Mouse (Mus musculus) frontal cortex, postnatal 36 days (tissue): Measurements from ENCODE around the gene Pax2.

Experiments used
- DNase-seq, 2 experiments: peaks; one replicate each; pipeline ENCODE4 v3.0.0; 2022; ENCODE audit warnings: low spot score in 2 of 2

Gene Pax2

DNA sequence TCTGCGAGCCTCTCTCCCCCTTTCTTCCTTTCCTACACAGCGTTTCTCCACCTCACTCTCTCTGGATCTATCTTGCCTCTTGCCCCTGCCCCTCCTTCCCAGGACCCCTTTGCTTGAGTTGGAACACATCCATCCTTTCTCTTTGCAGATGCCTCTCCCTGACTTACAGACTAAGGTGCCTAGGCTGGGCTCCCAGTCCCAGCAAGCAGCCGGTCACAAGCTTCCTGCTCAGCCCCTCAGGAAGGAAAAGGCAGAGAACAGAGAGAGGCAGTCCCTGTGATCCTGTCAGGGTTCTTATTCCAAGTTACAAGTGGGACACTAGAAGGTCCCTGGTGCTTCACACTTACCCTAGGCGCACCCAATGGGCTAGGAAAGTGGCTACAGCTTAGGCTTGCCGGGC lies 7.6 kb upstream of the Pax2 start:
- DNase-seq = no peak

DNA sequence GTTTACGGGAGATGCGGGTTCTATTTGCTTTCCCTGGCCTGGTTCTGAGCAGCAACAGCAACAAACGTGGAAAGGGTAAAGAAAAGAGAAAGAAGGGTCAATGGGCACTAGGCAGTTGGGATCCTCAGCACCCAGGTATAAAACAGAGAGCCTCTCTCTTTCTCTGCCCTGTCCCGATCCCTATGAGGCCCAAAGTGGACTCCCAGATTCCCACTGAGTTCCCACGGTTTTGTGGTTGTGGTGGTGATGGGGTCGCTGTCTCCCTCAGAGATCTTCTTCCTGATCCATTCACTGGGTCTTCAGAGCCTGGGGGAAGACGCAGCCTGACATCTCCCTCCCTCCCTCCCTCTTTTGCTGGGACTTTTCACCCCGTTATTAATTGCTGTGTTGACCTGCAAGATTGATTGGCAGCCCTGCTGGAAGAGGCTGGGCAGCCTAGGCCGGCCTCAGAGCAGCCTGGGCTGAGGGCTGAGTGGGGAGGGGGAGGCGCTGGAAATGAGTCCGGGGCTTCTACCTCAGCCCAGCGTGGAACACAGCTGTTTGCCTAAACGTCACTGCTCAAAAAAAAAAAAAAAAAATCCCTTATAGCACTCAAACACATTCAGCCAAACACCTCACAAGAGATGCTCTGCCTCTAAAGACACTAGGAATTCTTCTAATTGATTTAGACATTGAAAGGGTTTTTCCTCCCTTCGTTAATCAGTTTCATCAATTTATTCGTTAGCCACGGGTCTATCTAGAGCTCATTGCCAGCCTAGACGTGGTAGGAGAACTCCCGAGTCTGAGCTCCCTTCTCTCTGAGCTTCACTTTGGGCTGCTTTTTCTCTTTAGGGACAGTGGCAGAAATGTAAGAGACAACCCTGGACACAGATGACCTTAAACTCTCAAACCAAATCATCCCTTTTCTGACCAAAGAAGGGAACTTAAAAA lies 6.5 kb upstream of the Pax2 start:
- no peak for DNase-seq

DNA sequence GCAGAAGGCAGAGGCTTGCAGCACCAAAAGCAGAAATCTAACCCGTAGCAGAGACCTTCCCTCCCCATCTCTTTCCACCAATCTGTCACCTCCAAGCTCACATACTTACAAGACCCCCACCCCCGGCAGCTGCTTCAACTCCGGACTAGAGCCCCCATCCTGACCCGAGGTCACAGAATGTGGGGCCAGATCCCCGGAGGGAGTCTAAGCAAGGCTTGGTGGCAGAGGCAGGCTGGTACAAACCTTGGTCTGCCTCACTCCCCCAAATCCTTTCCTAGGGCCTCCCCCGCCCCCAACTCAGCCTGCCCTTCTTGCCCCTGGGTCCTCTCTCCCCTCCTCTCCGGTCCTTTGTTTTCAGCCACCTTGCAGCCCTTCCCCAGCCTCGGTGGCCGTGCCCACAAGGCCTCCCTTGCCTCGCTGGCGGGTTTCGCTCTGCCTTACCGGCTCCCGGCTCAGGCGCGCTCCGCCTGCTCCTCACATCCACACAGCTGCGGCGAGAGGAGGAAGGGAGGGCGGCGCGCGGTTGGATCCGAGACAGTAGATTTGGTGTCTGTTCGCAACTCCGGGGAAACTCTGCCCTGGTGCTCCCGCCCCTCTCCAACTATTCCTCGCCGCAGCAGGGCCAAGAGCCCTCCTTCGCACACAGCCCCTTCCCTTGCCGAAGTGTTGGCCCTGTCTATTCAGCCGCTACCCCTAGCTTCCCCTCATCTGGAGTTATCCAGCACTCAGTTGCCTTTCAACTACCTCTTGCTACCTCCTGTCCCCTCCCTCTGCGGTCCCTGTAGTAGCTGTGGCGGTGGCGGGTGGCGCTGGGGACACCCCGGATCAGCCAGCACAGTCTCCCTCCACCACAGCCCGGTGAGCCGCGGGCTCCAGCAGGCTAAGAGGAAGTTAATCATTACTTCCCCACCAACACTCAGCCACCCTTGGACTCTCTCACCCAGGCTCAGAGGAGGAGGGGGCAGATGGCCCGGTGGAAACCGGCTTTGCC lies 5.5 kb upstream of the Pax2 start:
- DNase-seq = no peak

DNA sequence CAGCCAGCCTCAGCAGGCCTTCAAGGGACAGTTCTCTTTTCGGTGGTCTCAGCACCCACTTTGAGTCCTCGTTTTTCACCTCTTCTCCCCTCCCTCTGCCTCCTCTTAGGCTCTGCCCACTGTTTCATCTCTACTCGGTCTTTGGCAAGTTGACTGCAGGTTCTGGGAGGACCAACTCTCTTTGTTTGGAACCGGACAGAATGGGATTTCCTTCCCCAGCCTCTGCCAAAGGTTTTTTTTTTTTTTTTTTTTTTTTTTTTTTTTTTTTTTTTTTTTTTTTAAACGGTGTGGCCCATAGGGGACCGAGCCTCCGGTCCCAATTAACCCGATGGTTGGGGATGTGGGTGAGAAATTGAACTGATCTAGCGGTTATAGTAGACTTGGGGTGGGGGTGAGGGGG lies 4.8 kb upstream of the Pax2 start:
- no peak for DNase-seq

DNA sequence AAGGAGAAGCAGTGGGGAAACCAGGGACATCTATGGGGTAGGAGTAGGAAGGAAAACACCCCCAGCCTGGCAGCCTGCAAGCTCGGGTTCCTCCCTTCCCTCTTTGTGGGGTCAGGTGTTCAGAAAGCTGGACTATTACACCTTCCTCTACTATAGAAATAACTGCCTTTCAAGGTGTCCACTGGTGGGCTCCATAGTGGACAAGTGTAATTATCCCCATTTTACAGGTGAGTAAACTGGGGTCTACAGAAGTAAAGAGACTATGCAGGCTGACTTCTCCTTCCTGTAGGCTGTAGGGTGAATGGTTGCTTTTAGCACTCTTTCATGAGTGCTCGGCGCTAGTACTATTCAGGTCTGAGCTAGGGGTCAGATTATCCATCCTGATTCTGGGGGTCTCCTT lies 4.3 kb upstream of the Pax2 start:
- DNase-seq = no peak

DNA sequence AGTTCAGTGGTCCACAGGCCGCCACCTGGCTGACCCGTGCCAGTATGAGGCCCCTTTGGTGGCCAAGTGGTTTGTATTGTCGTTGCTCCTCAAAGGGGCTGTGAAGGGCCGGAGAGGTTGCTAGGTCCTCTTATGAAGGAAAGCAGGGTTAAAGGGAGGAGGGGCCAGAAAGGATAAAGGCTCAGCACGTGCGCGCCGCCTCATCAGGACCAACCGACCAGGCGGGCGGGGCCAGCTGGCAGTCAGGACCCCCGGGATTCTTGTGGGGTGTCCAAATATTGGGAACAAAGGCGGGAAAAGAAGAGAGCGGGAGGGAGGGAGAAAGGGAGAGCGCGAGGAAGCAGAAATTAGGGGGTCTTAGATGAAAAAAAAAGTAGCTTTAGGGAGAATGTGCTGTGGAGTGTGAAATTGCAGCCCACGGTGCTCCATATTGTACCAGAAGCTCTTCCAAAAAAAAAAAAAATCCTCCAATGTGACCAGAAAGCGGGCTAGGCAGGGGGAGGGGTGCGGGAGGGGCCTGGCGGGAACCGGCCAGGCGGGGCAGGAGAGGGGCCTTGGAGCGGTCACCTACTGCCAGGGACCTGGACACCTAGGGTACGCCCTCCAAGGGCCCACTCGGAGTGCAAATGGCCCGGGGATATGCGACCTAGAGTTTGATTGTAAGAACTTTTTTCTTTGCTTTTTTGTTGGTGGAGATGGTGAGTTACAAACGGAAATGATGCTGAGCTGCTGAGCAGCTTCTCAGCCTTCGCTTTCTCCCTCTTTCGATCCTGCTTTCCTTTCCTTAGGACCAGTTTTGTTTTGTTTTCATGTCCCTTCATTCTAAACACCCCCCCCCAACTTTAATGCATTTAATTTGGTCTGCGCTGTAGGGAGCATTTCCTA lies 3.5 kb upstream of the Pax2 start:
- no peak for DNase-seq

DNA sequence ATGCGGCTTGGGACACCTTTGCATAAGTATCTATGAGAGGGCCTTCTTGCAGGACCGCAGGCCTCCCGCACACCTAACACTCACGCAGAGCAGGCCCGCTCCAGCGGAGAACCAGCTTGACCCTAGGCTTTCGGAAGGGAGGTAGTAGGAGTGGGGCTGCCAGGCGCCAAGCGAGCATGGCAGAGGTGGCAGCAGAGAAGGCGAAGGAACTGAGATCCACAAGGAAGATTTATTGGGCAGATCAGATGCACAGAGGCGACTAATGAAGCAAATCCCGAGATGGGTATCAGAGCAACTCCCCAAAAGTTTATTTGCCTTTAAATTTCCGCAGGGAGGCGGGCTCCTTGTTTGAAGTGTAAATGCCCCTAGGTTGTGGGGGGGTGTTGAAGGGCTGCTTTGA lies 2.5 kb upstream of the Pax2 start:
- DNase-seq = no peak

DNA sequence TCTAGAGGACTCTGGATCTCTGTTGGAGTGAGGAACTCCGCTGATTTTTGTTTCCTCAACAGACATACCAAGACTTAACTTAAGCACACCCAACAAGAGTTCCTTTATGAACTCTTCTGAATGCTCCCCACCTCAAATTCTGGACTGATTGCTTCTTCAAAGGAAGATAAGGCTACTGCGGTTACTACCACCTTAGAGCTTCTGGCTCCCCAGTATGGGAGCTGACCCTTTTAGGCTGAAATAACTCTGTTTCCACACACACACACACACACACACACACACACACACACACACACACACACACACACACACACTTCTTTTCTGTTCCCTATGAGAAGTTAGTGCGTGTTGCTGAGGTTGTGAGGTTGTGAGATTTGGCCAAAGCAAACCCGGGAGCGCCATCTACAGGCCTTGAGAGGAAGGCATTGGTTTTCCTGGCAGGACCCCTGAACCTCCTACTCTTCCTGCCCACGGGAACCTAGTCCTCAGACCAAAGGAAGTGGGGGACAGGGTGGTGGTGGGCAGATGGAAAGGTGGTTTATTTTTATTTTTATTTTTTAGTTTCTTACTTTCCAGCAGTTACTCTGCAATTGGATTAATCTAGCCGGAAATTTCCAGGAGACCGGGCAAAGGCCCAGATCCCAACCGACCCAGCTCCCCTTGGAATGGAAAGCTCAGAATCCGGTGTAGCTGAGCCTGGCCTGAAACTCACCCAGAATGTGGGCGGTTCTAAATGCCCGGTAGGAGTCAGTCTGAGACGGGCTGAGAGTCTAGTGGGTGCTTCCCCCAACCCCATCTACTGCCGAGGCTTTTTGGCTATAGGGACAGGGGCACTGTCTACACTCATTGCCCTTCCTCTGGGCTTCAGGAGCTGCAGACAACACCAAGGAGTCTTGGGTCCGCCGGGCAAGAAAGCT lies 1.1 kb upstream of the Pax2 start:
- no peak for DNase-seq

DNA sequence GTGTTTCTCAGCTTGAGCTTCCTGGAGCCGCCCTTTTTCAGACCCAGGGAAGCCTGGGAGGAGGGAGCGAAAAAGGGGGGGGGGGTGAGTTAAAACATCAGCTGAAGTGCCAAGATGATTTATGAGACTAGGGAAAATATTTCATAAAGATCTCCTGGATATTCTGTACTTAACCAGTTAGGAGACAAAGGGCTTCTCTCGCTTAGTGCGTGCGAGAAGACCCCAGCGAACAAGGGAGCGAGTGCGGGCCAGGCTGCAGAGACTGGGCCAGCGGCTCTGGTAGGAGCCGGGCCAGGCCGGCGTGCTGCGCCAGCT lies 510 bp upstream of the Pax2 start:
- DNase-seq = no peak

DNA sequence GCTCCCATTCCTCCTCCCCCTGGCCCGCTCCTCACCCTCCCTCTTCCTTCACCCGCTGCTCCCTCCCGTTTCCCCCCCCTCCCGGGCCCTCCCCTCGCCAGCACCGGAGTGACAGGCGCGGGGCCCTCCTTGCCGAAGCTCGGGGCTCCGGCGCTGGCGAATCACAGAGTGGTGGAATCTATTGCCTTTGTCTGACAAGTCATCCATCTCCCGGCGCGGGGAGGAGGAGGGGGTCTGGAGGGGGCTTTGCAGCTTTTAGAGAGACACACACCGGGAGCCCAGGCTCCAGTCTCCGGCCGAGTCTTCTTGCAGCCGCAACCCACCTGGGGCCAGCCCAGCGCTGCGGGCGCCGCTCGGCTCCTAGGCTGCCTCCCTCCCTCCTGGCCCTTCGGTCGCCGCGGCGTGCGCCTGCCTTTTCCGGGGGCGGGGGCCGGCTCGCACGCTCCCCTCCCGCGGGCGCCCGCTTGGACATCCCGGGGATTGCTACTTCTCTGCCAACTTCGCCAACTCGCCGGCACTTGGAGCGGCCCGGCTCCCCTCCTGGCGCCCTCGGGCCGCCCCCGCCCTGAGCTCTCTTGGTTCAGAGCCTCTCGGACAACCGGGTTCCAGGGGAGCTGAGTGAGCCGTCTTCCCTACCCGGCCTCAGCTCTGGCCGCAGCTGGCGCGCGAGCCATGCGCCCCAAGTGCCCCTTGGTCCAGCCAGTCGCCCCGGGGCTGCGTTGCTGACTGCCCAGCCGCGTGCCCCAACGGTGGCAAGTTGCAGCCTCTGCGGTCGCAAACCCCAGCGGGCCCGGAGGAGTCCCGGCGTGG lies 781 bp downstream of the Pax2 start:
- DNase-seq = no peak

DNA sequence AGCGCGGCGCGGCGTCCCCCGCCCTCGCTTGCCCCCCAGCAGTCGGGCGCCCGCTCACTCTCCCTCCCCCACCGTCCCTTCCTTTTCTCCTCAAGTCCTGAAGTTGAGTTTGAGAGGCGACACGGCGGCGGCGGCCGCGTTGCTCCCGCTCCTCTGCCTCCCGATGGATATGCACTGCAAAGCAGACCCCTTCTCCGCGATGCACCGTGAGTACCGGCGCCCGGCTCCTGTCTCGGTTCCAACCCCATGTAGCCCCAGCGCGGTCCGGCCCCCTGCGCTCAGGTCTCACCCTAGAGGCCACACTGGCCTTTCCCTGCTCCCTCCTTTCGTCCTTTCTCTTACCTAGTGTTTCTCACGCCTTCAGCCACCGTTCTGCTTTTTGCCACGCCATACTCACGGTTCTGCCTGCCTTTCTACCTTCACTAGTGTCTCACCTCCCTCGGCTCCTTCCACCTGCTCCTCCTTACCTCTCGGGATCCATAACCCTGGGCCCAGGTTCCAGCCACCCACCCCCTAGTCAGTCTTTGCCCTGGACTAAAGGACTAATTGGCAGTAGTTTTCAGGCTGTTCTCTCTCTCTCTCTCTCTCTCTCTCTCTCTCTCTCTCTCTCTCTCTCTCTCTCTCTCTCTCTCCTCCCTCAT lies 1.5 kb downstream of the Pax2 start:
- DNase-seq = no peak

DNA sequence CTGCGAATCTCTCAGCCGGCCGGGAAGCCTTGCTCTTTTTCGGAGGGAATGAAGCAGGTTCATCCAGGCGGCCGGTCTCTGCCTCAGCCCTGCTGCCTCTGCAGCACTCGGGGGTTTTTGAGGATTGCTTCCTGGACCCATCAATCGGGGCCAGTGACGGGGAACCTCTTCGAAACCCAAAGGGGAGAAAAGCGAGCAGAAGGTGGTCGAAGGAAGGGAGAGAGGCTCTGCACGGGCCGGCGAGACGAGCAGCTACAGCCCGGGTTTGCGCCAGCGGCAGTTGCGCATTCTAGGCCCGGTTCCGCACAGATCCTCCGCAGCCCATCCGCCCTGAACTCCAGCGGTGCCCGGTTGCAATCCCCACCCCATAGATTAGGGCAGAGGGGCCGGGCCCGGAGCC lies 3.0 kb downstream of the Pax2 start:
- no peak for DNase-seq

DNA sequence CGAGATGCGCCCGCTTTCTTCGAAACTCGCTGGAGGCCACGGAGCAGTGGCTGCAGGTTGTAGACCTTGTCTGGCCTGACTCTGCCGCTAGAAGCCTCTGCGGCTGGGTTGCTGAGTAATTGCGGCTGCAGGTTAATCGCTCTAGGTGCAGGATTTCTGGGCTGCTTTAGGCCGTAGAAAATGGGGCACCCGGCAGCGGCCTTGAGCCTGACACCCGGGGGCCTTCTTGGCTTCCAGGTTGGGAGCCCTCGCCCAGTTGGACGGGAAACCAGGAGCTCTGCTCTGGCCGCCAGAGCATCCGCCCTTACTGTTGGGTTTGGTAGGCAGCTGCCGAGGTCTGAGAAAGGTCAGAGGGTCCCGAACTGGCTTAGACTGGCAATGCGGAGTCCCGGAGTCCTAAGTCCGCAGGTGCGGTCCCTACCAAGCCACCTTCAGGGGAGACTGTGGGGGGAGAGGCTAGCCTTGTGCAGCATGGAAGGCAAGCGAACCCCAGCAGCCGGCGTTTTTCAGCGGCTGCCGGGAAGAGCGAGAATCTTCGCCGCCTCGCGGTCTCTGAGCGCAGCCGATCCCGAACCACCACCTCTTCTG lies 3.8 kb downstream of the Pax2 start:
- no peak for DNase-seq

DNA sequence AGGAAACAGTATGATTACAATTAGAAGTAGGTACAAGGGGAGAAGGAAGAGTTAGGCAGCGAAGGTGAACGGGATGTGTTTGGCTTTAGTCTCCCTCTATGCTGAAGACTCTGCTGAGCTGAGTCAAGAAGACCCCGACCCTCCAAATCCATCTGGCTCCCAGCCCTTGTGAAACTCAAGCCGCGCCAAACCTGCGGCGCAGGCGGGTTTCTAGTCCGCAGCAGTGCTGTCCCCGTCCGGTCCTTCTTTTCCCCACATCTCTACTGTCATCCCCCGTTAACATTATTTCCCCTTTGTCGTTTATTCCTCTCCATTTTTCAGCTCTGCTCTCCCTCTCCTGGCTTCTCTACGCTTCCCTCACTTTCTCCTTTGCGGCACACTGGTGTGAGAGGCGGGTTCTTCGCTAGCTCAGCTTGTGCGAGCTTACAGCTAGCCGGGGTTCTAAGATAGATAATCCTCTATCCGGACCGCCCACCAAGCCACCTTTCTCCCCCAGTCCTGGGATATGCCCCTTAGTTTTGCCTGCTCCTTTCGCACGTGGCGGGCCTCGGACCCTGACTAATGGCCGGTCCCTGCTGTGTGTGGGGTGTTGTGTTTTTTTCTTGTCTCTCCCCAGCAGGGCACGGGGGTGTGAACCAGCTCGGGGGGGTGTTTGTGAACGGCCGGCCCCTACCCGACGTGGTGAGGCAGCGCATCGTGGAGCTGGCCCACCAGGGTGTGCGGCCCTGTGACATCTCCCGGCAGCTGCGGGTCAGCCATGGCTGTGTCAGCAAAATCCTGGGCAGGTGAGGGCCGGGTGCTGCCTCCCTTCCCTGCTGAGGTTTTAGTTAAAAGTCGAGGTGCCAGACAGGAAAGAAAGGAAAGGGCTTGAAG lies 4.7 kb downstream of the Pax2 start:
- DNase-seq = no peak

DNA sequence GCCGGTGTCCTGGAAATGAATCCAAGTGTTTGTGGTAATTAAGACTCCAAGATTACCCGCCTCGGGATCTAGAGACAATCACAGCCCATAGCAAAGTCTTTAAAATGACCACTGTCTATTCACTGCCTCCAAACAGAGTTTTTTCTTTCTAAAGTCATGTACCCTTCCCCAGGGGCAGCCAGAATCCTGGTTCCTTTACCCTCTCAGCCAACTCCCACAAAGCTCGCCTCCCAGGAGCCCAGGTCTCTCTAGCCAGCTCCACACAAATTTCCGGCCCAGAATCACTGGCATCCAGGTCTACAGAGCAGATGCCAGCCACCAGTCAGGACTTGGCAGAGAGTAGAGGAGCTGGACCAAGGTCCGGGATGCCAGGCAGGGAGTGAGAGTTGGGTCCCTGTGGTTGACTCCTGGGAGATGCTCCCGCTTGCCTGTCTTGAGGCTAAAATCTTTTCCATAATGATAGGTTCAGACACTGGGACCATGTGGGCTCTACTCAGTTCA lies 6.3 kb downstream of the Pax2 start:
- no peak for DNase-seq

DNA sequence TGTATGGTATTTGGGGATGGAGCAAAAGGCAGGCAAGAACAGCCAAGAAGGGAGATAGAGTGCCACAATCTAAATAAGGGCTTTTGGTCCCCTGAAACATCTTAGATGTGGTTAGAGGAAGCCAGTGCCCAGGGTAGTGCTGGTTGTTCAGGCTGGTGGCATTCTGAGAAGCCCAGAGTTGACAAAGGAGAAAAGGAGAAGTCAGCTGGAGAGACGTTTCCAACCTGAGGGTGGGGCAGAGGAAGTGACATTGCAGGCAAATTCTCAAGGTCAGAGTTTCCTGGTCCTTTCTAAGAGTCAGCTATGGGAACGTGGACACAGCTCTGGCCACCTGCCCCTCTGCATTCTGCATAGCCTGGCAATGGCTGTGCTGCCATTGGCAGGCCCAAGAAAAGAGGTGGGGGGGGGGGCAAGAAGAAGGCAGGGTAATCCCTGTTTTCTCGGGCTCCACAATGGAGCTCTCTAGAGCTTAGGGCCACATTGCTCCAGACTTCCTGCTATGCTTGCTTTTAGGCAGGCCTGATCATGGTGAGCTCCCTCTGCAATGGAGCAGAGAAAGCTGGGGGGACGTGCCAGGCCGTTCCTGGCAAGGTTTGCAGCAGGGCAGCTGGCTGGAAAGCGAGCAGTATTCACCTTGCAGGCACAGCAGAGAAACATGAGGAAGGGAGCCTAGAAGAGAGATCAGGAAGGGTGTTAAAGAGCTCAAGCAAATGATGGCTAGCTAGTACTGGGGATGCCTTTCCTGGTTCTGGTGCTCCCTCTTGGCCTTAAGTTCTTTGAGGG lies 14.6 kb downstream of the Pax2 start:
- no peak for DNase-seq

DNA sequence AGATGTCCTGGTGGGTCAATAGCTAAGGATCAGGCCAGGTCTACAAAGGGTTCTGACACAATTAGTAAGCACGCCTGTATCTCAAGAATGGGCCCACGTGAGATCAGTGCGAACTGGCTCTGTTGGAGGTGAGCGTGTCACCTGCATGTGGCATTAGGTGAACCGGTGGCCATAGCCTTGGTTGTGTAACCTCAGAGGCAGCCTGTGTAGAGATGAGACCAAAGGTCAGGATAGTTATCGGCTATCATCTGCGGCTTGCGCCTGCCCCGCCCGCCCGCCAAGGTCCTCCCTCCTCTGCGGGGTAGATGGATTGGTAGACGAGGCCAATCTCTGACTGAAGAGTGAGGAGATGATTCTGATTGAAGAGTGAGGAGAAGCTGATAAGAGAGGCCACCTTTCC lies 15.7 kb downstream of the Pax2 start:
- no peak for DNase-seq
